Mouse (Mus musculus) layer of hippocampus, postnatal 36 days (tissue): ENCODE measurements around the gene Piga. TPM values are rescaled to one million over a fixed set of nuclear protein-coding genes. Genes with fewer than 3 reads are reported as not detected.

Experiments used
- DNase-seq, 2 experiments: peaks; one replicate each; pipeline ENCODE4 v3.0.0; 2022
- total RNA-seq, 2 experiments: library from RNA; stranded (reverse); gene quantifications; 2 replicates each; pipeline ENCODE4 v1.2.3; 2021

Piga gene
- total RNA-seq, 2 experiments from 2014 or later = 10.6 to 12.3 TPM

- no peak for DNase-seq
Observed at GRCm38 (mm10) chrX:164436709-164437108, 17.1 kb downstream of the Piga start, which contains the start of gene Asb11. Asb11 (plus strand) TSS chrX:164436994.

- DNase-seq = no peak
Observed at GRCm38 (mm10) chrX:164439462-164439861, 19.9 kb downstream of the Piga start.

- no peak for DNase-seq
Observed at GRCm38 (mm10) chrX:164440140-164440539, 20.6 kb downstream of the Piga start.

DNA sequence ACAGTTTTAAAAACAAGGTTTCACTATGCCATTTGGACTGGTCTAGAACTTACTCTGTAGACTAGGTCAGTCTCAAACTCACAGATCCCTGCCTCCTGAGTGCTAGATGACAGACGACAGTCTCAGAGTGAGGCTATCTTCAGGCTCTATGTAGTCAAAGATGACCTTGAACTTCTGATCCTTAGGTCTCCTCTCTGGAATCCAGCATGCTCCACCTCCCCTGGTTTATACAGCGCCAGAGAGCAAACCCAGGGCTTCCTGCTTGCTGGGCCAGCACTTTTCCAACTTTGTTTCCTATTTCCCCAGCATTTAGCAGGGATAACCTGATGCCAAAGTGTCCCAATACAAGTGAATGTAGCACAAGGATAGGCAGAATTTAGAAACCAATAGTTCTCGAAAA is 21.1 kb downstream of the Piga start:
- no peak for DNase-seq

GRCm38 (mm10) chrX:164441306-164441705 is 21.7 kb downstream of the Piga start:
- DNase-seq = no peak

GRCm38 (mm10) chrX:164445601-164446000 is 26.0 kb downstream of the Piga start:
- DNase-seq = no peak

DNA sequence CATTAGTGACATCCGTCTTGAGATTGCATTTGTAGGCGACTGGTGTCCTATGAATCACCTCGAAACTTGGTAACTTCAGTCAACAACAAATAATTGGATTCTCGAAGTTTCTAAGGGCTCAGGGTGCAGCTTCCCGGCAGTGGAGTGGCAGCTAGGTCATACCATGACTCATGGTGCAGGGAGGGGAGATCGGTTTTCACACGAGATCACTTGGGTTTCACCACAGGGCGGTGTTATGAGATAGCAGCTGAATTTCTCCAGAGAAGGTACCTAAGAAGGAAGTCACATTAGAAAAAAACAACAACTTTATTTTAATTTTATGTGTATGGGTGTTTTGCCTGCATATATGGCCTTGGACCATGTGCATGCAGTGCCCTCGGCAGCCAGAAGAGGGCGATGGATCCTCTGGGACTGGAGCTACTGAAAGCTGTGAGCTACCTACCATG is 26.5 kb downstream of the Piga start:
- DNase-seq = no peak

- DNase-seq = no peak
Observed at GRCm38 (mm10) chrX:164446835-164447681, 27.5 kb downstream of the Piga start.

DNA sequence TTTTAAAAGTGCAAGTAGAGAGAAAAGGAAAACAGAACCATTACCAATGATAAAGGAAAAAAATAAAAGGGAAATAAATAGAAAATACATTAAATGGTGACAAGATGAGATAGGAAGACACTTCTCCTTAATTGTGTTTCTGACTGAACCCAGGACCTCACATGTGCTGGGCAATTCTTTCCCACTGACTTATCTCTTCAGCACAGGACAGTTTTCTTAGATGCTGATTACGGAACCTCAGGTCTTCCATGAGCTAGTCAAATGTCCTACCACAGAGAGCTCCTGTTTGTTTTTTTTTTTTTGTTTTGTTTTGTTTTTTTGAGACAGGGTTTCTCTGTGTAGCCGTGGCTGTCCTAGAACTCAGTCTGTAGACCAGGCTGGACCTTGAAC is 28.1 kb downstream of the Piga start:
- DNase-seq = no peak

DNA sequence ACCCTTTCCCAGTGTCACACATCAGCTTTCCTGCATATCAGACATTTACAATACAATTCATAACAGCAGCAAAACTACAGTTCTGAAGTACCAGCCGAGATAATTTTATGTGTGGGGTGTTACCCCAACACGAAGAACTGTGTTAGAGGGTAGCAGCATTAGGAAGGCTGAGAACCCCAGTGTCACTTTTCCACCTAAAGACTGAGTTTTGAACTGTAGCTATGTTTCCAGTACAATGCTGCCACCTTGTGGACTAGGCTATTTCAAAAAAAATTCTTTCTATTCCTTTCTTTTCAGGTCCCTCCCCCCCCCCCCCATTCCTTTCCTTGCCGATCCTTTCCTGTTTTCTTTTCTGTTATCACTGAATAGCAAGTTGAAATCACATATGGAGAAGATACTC is 29.6 kb downstream of the Piga start:
- no peak for DNase-seq

GRCm38 (mm10) chrX:164459205-164459878 is 39.8 kb downstream of the Piga start:
- no peak for DNase-seq

Other genes starting within 250 kb of the Piga start
- gene Bmx, start 161.6 kb upstream of the Piga start, total RNA-seq = under 1 TPM; 0.70 to 0.81 TPM
- gene Pir, start 150.4 kb upstream of the Piga start, total RNA-seq = 1 to 10 TPM; 5.8 to 6.6 TPM
- 1 to 10 TPM; 1.6 to 2.0 TPM for gene Vegfd, start 46.4 kb upstream of the Piga start, total RNA-seq
- 1 to 10 TPM; 1.1 to 1.9 TPM for gene Asb11, start 17.2 kb downstream of the Piga start, total RNA-seq
- not detected for gene Asb9, start 86.5 kb downstream of the Piga start, total RNA-seq